Mouse (Mus musculus) erythroblast, embryonic 14.5 days (primary cell): ENCODE measurements at regions not wholly inside any gene's neighbourhood (a gene's known extent, or its start where the extent isn't known, plus 50 kb on each side); places are given as distances from the start of the nearest gene placed in this dataset.

Experiments
- H3K27me3 ChIP-seq: 2 replicates; pipeline ENCODE4 v1.6.1; 2012; ENCODE audit warnings: inconsistent platforms; ENCODE audit not compliant: control insufficient read depth
- H3K36me3 ChIP-seq: 2 replicates; pipeline ENCODE4 v1.6.1; 2012; ENCODE audit warnings: mild to moderate bottlenecking, inconsistent platforms; ENCODE audit not compliant: control insufficient read depth
- H3K4me1 ChIP-seq: 2 replicates; pipeline ENCODE4 v1.6.1; 2012; ENCODE audit warnings: inconsistent platforms; ENCODE audit not compliant: control insufficient read depth
- H3K4me3 ChIP-seq: replicated peaks from 2 replicates; pipeline ENCODE3; 2012; ENCODE audit warnings: moderate library complexity, mild to moderate bottlenecking, inconsistent platforms
- H3K9me3 ChIP-seq: 2 replicates; pipeline ENCODE4 v1.6.1; 2012; ENCODE audit warnings: low read length, inconsistent platforms, mixed read lengths; ENCODE audit not compliant: control insufficient read depth
- GATA1 ChIP-seq: IDR thresholded peaks from 2 replicates; pipeline ENCODE4 v1.6.1; 2012; ENCODE audit warnings: low read length, inconsistent platforms, mixed read lengths
- TAL1 ChIP-seq: IDR thresholded peaks from 3 replicates; pipeline ENCODE4 v1.6.1; 2012; ENCODE audit warnings: low read length, inconsistent platforms, mixed read lengths

- Histone ChIP-seq H3K9me3 (peaks cover 4% of the 10 kb centered on the region; the same call in 1 of the 2 replicates), H3K4me3 (no peak overlapping the region), H3K36me3 (no peaks in the 10 kb centered on the region), H3K4me1 (no peaks in the 10 kb centered on the region), H3K27me3 (no peaks in the 10 kb centered on the region)
- TF ChIP-seq TAL1 (no peak), GATA1 (no peak)
Measured at GRCm38 (mm10) chr7:72543501-72543900, 237.1 kb upstream of the Mctp2 start.

DNA sequence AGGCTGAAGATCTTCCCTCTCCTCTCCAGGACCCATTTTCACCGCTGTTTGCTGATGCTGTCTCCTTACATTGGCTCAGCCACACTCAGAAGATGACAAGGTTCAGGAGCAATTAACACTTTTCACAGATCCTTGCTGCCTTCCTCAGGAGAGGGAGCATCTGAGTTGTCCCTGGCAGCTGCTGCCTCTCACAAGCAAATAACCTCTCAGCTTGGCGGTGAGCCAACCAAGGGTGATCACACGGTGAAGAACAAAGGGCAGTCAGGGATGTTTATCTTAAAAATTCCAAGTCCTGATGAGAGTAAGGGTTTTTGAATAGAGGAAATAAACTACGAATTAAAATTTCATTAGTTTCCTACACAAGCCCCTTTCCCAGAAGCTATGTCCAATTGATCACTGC is 237.5 kb upstream of the Mctp2 start:
- Histone ChIP-seq H3K4me3 (no peak overlapping the region), H3K9me3 (peaks cover 4% of the 10 kb centered on the region; the same call in 1 of the 2 replicates), H3K27me3 (no peaks in the 10 kb centered on the region), H3K36me3 (no peaks in the 10 kb centered on the region), H3K4me1 (no peaks in the 10 kb centered on the region)
- TF ChIP-seq TAL1 (no peak), GATA1 (no peak)

- Histone ChIP-seq H3K36me3 (no peaks in the 10 kb centered on the region), H3K4me3 (no peak overlapping the region), H3K27me3 (no peaks in the 10 kb centered on the region), H3K9me3 (no peaks in the 10 kb centered on the region), H3K4me1 (no peaks in the 10 kb centered on the region)
- TF ChIP-seq GATA1 (no peak), TAL1 (no peak)
Measured at GRCm38 (mm10) chr7:72567378-72567777, 261.0 kb upstream of the Mctp2 start.

GRCm38 (mm10) chr7:72569177-72569576 is 262.8 kb upstream of the Mctp2 start:
- TF ChIP-seq GATA1 (no peak), TAL1 (no peak)
- no peaks in the 10 kb centered on the region for H3K9me3 ChIP-seq
- H3K4me3 ChIP-seq = no peak overlapping the region
- H3K4me1 ChIP-seq = no peaks in the 10 kb centered on the region
- H3K36me3 ChIP-seq = no peaks in the 10 kb centered on the region
- H3K27me3 ChIP-seq = no peaks in the 10 kb centered on the region

DNA sequence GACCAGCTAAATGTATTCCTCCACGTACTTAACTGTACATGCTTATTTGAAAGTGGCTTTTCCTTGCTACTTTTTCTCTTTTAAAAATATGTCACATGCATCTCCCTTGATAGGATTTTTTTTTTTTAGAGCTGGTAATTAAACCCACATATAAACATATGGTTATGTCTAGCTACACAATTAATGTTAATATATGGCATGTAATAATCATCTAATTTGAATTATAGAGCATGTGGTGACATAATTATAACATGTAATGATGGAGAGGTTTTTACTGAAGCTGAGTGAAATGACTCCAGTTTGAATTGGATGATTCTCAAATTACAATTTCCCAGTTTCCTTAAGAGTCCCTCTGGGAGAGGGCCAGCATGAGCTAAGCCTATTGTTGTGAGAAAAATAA is 267.9 kb upstream of the Mctp2 start:
- TF ChIP-seq TAL1 (no peak), GATA1 (no peak)
- Histone ChIP-seq H3K4me1 (no peaks in the 10 kb centered on the region), H3K36me3 (no peaks in the 10 kb centered on the region), H3K9me3 (no peaks in the 10 kb centered on the region; the same call in 1 of the 2 replicates), H3K27me3 (no peaks in the 10 kb centered on the region), H3K4me3 (no peak overlapping the region)

GRCm38 (mm10) chr7:72584427-72584826 is 278.0 kb upstream of the Mctp2 start:
- Histone ChIP-seq H3K4me3 (no peak overlapping the region), H3K36me3 (no peaks in the 10 kb centered on the region), H3K4me1 (no peaks in the 10 kb centered on the region), H3K27me3 (no peaks in the 10 kb centered on the region), H3K9me3 (peaks cover 2% of the 10 kb centered on the region; the same call in 1 of the 2 replicates)
- TF ChIP-seq TAL1 (no peak), GATA1 (no peak)

DNA sequence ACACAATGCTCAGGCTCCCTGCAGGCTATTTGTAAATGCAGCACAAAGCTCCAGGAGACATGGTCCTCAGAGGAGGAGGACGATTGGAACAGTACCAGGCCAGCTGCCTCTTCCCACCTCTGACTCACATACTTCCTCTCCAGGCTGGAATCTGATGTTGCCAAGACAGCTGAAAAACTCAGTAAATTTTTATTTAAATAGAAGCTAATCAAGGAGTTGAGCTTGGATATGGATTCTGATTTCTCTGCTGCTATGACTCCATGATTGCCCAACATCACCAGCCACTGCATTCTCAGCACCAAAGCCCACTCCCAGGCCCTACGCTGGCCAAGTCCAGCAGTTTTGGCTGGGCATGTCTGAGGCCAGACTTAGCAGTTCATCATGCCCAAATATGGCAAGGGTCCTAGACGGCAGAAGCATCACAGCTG is 282.8 kb upstream of the Mctp2 start:
- Histone ChIP-seq H3K27me3 (no peaks in the 10 kb centered on the region), H3K36me3 (no peaks in the 10 kb centered on the region), H3K4me1 (no peaks in the 10 kb centered on the region), H3K9me3 (peaks cover 2% of the 10 kb centered on the region; the same call in 1 of the 2 replicates), H3K4me3 (no peak overlapping the region)
- no peak for TF ChIP-seq GATA1
- no peak for TF ChIP-seq TAL1

- Histone ChIP-seq H3K4me1 (no peaks in the 10 kb centered on the region), H3K36me3 (no peaks in the 10 kb centered on the region), H3K9me3 (peaks cover 2% of the 10 kb centered on the region; the same call in 1 of the 2 replicates), H3K4me3 (no peak overlapping the region), H3K27me3 (no peaks in the 10 kb centered on the region)
- TF ChIP-seq TAL1 (no peak), GATA1 (no peak)
Measured at GRCm38 (mm10) chr7:72590351-72591115, 284.1 kb upstream of the Mctp2 start.

GRCm38 (mm10) chr7:72592110-72592509 is 285.7 kb upstream of the Mctp2 start:
- Histone ChIP-seq H3K4me3 (no peak overlapping the region), H3K4me1 (no peaks in the 10 kb centered on the region), H3K27me3 (no peaks in the 10 kb centered on the region), H3K36me3 (no peaks in the 10 kb centered on the region), H3K9me3 (peaks cover 2% of the 10 kb centered on the region; the same call in 1 of the 2 replicates)
- no peak for TF ChIP-seq TAL1
- no peak for TF ChIP-seq GATA1

GRCm38 (mm10) chr7:72592649-72593048 is 286.2 kb upstream of the Mctp2 start:
- H3K36me3 ChIP-seq = no peaks in the 10 kb centered on the region

More at GRCm38 (mm10) chr7:72592649-72593048, 286.2 kb upstream of the Mctp2 start:
- TF ChIP-seq GATA1 (no peak), TAL1 (no peak)
- H3K4me1 ChIP-seq = no peaks in the 10 kb centered on the region
- peaks cover 2% of the 10 kb centered on the region; the same call in 1 of the 2 replicates for H3K9me3 ChIP-seq
- no peak overlapping the region for H3K4me3 ChIP-seq
- no peaks in the 10 kb centered on the region for H3K27me3 ChIP-seq
